Mouse (Mus musculus) ES-E14 (cell line): ENCODE measurements at regions not wholly inside any gene's neighbourhood (a gene's known extent, or its start where the extent isn't known, plus 50 kb on each side); places are given as distances from the start of the nearest gene placed in this dataset.
A peak's percentile ranks its signal among the peaks of the same experiment; 100 is the strongest.

Experiments used
- DNase-seq: peaks from one replicate; pipeline ENCODE4 v3.0.0-alpha.2; 2013; ENCODE audit warnings: low read depth, low spot score
- H3K27ac ChIP-seq: 2 replicates; pipeline ENCODE4 v1.5.1; 2012; ENCODE audit warnings: low read depth, mild to moderate bottlenecking, low read length, moderate library complexity, mixed read lengths; ENCODE audit not compliant: poor library complexity, insufficient read depth, severe bottlenecking
- H3K36me3 ChIP-seq: 2 replicates; pipeline ENCODE4 v1.6.1; 2012; ENCODE audit warnings: mild to moderate bottlenecking, low read length, moderate library complexity, mixed read lengths; ENCODE audit not compliant: control insufficient read depth, poor library complexity, insufficient read depth, severe bottlenecking
- H3K4me1 ChIP-seq, 2 experiments: fragments of 150-350 bp in 1 of 2; sonication (generic) in 1 of 2; 2 replicates each; pipeline ENCODE4 v1.6.1; 2012; ENCODE audit warnings: low read length in 2 of 2, mild to moderate bottlenecking in 1 of 2, mixed read lengths in 1 of 2; ENCODE audit not compliant: control insufficient read depth in 2 of 2, insufficient read depth in 2 of 2, poor library complexity in 1 of 2
- H3K4me3 ChIP-seq, 2 experiments: fragments of 150-350 bp in 1 of 2; sonication (generic) in 1 of 2; 2 replicates each; pipeline ENCODE4 v1.5.1; 2012; ENCODE audit warnings: low read length in 2 of 2, low read depth in 1 of 2, mild to moderate bottlenecking in 1 of 2, mixed read lengths in 1 of 2; ENCODE audit not compliant: insufficient read depth in 1 of 2, poor library complexity in 1 of 2, severe bottlenecking in 1 of 2
- H3K9ac ChIP-seq: 2 replicates; pipeline ENCODE4 v1.6.1; 2012; ENCODE audit warnings: low read depth, mild to moderate bottlenecking, low read length, mixed read lengths; ENCODE audit not compliant: poor library complexity, insufficient read depth, severe bottlenecking
- H3K9me3 ChIP-seq: fragments of 150-350 bp; sonication (generic); 2 replicates; pipeline ENCODE4 v1.6.1; 2012; ENCODE audit warnings: low read depth, mild to moderate bottlenecking, low read length; ENCODE audit not compliant: control insufficient read depth, insufficient read depth
- CHD2 ChIP-seq: IDR thresholded peaks from 2 replicates; pipeline ENCODE4 v1.6.1; 2014; ENCODE audit warnings: mild to moderate bottlenecking, low read depth, low read length, inconsistent platforms
- HCFC1 ChIP-seq: IDR thresholded peaks from 2 replicates; pipeline ENCODE4 v1.6.1; 2012; ENCODE audit warnings: low read length, inconsistent platforms, borderline replicate concordance; ENCODE audit not compliant: insufficient read depth
- MAFK ChIP-seq: IDR thresholded peaks from 2 replicates; pipeline ENCODE4 v1.6.1; 2014; ENCODE audit warnings: mild to moderate bottlenecking, low read depth, low read length, inconsistent platforms; ENCODE audit not compliant: insufficient read depth
- ZC3H11A ChIP-seq: IDR thresholded peaks from 2 replicates; pipeline ENCODE4 v1.6.1; 2012; ENCODE audit warnings: low read depth, mild to moderate bottlenecking, inconsistent platforms, low read length, borderline replicate concordance
- ZNF384 ChIP-seq: IDR thresholded peaks from 2 replicates; pipeline ENCODE4 v1.6.1; 2012; ENCODE audit warnings: low read depth, low read length, inconsistent platforms
- in situ Hi-C, 2 experiments: fragments of 600-800 bp; cut with MboI; formaldehyde crosslinking; loops; one replicate each; pipeline ENCODE4 v1.15.1; 2025; ENCODE audit warnings: low sequenced_read_pairs in 2 of 2, inconsistent platforms in 1 of 2; ENCODE audit not compliant: unreplicated experiment in 2 of 2

- no peaks in the 10 kb centered on the region for H3K36me3 ChIP-seq
- DNase-seq: no peak
- H3K9me3 ChIP-seq: no peaks in the 10 kb centered on the region
- no peak overlapping the region for H3K9ac ChIP-seq
- no peak overlapping the region for H3K4me3 ChIP-seq
- H3K4me1 ChIP-seq: no peaks in the 10 kb centered on the region
- H3K27ac ChIP-seq: no peak overlapping the region
- in situ Hi-C loops: no loop called here
- TF ChIP-seq MAFK: no peak
- no peak for TF ChIP-seq HCFC1
- no peak for TF ChIP-seq CHD2
- no peak for TF ChIP-seq ZC3H11A
- no peak for TF ChIP-seq ZNF384
Observed at GRCm38 (mm10) chr1:121050695-121051495, 281.5 kb downstream of the Insig2 start.

GRCm38 (mm10) chr1:121051496-121052119 lies 280.8 kb downstream of the Insig2 start:
- H3K36me3 ChIP-seq: no peaks in the 10 kb centered on the region
- in situ Hi-C loops: no loop called here
- H3K9ac ChIP-seq: no peak overlapping the region
- no peak overlapping the region for H3K4me3 ChIP-seq
- H3K27ac ChIP-seq: no peak overlapping the region
- DNase-seq: no peak
- H3K9me3 ChIP-seq: no peaks in the 10 kb centered on the region
- H3K4me1 ChIP-seq: no peaks in the 10 kb centered on the region
- TF ChIP-seq MAFK: no peak
- no peak for TF ChIP-seq HCFC1
- TF ChIP-seq CHD2: no peak
- TF ChIP-seq ZNF384: no peak
- TF ChIP-seq ZC3H11A: no peak

DNA sequence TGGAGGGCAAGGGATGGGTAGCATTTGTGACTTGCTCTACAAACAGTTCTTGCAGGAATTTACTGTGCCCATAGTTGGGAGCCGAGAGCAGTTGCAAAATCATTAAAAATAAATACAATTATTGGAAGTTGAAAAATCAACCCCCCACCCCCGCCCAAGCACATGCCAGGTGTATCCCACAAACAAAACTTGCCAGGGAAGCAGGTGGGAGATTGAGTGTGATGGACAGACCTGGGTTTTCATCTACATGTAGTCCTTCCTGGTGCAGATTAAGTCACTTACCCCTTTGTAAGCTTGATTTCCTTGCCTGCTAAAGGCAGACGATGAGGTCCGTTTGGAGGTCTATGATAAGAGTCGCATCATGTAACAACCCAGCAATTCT lies 280.3 kb downstream of the Insig2 start:
- H3K27ac ChIP-seq: no peak overlapping the region
- no peak for DNase-seq
- no peak overlapping the region for H3K9ac ChIP-seq
- H3K4me1 ChIP-seq: no peaks in the 10 kb centered on the region
- in situ Hi-C loops: no loop called here
- H3K36me3 ChIP-seq: no peaks in the 10 kb centered on the region
- H3K4me3 ChIP-seq: no peak overlapping the region
- H3K9me3 ChIP-seq: no peaks in the 10 kb centered on the region
- TF ChIP-seq HCFC1 (no peak), MAFK (no peak), ZNF384 (no peak), CHD2 (no peak), ZC3H11A (no peak)

DNA sequence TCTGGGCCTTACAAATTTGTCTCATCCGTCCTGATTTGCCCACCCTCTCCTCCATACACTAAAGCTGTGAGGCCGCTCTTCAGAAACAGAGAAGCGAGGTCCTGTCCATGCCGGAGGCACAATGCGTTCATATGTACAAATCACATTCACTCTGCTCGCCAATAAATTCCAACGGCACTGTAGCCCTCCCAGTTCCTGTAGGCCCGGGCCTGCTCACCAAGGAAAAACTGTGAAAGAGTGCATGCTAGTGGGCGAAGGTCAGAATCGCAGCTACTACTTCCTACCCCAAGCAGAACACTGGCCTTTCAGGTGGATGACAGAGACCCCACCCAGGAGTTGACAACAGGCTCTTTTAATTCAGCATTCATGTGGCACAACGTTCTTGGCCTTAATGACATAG lies 278.7 kb downstream of the Insig2 start:
- in situ Hi-C loops: no loop called here
- TF ChIP-seq HCFC1 (no peak), ZNF384 (no peak)
- Histone ChIP-seq H3K36me3 (no peaks in the 10 kb centered on the region), H3K9me3 (no peaks in the 10 kb centered on the region), H3K9ac (no peak overlapping the region; the same call in 1 of the 2 replicates), H3K27ac (no peak overlapping the region), H3K4me3 (no peak overlapping the region), H3K4me1 (no peaks in the 10 kb centered on the region)
- DNase-seq: peak; percentile 20

DNA sequence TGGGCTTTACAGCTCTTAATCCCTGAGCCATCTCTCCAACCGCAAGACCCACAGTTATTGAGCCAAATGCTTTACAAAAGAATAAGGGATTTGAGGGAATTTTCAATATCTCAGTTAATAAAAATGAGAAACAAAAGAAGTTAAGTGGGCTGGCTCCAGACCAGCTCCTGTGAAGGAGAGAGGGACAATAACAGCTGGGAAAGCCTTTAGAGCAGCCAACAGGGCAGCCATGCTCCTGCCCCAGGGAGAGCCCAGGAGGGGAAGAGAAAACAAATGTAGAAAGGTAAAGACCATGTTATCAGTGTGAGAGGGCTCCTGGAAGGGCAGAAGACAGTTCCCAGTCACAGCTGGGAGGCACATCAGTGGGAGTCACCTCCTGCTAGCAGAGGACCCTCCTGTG lies 257.8 kb downstream of the Insig2 start:
- no peaks in the 10 kb centered on the region for H3K9me3 ChIP-seq
- no peaks in the 10 kb centered on the region for H3K4me1 ChIP-seq
- no peak overlapping the region for H3K9ac ChIP-seq
- no peak overlapping the region for H3K27ac ChIP-seq
- H3K4me3 ChIP-seq: no peak overlapping the region
- DNase-seq: no peak
- no peaks in the 10 kb centered on the region for H3K36me3 ChIP-seq
- TF ChIP-seq CHD2 (no peak), MAFK (no peak), HCFC1 (no peak), ZC3H11A (no peak), ZNF384 (no peak)
- in situ Hi-C loops: no loop called here
